Mouse (Mus musculus) megakaryocyte, adult 5-6 weeks (primary cell): ENCODE measurements around the gene Gm20388. TPM values are rescaled to one million over a fixed set of nuclear protein-coding genes. Genes with fewer than 3 reads are reported as not detected.

ENCODE experiments used
- ATAC-seq: 2 replicates; pipeline ENCODE4 v1.8.0; 2016; ENCODE audit warnings: mild to moderate bottlenecking, inconsistent platforms; ENCODE audit not compliant: poor library complexity, severe bottlenecking
- total RNA-seq, 2 experiments: library from RNA; stranded (forward) in 1 of 2; stranded (reverse) in 1 of 2; fragments of 153-499, 151-499 nt in 1 of 2; fragments of 221-1000, 200-1000 nt in 1 of 2; gene quantifications; 2 replicates each; pipeline versions ENCODE4 v1.2.3 to v1.2.4; 2015 to 2017

Gm20388 gene
- total RNA-seq, 2 experiments from 2014 or later = 7.6 to 15.5 TPM

GRCm38 (mm10) chr8:124242913-124243312 is 4332.3 kb downstream of the Gm20388 start:
- ATAC-seq = peak; percentile 13

GRCm38 (mm10) chr8:124247581-124247980 is 4336.9 kb downstream of the Gm20388 start:
- ATAC-seq = 0 out of 2 replicates have a peak, but pooled peaks have one; percentile 26

- ATAC-seq = no peak
Observed at GRCm38 (mm10) chr8:124248688-124249087, 4338.0 kb downstream of the Gm20388 start.

- ATAC-seq = no peak
Observed at GRCm38 (mm10) chr8:124250255-124250654, 4339.6 kb downstream of the Gm20388 start.

GRCm38 (mm10) chr8:124250785-124251184 is 4340.1 kb downstream of the Gm20388 start:
- ATAC-seq = peak; percentile 88

- ATAC-seq = no peak
Observed at GRCm38 (mm10) chr8:124252533-124252950, 4341.9 kb downstream of the Gm20388 start.

- ATAC-seq = no peak
Observed at GRCm38 (mm10) chr8:124253939-124254338, 4343.3 kb downstream of the Gm20388 start.

- ATAC-seq = peak; percentile 21; the same call in 1 of the 2 replicates
Observed at GRCm38 (mm10) chr8:124256841-124257240, 4346.2 kb downstream of the Gm20388 start.

GRCm38 (mm10) chr8:124257363-124257762 is 4346.7 kb downstream of the Gm20388 start:
- ATAC-seq = no peak

- no peak for ATAC-seq
Observed at GRCm38 (mm10) chr8:124259146-124259545, 4348.5 kb downstream of the Gm20388 start.

- ATAC-seq = no peak
Observed at GRCm38 (mm10) chr8:124259925-124260324, 4349.3 kb downstream of the Gm20388 start.

GRCm38 (mm10) chr8:124260371-124260770 is 4349.7 kb downstream of the Gm20388 start:
- no peak for ATAC-seq

GRCm38 (mm10) chr8:124263058-124263457 is 4352.4 kb downstream of the Gm20388 start:
- no peak for ATAC-seq

GRCm38 (mm10) chr8:124264032-124264431 is 4353.4 kb downstream of the Gm20388 start:
- ATAC-seq = 0 out of 2 replicates have a peak, but pooled peaks have one; percentile 4

GRCm38 (mm10) chr8:124264671-124265070 is 4354.0 kb downstream of the Gm20388 start:
- 0 out of 2 replicates have a peak, but pooled peaks have one; percentile 2 for ATAC-seq

- no peak for ATAC-seq
Observed at GRCm38 (mm10) chr8:124265130-124265529, 4354.5 kb downstream of the Gm20388 start.

- ATAC-seq = peak; percentile 68
Observed at GRCm38 (mm10) chr8:124265798-124266197, 4355.2 kb downstream of the Gm20388 start.

- ATAC-seq = no peak
Observed at GRCm38 (mm10) chr8:124267206-124267605, 4356.6 kb downstream of the Gm20388 start.

GRCm38 (mm10) chr8:124270504-124270903 is 4359.9 kb downstream of the Gm20388 start:
- no peak for ATAC-seq

- no peak for ATAC-seq
Observed at GRCm38 (mm10) chr8:124270904-124271303, 4360.3 kb downstream of the Gm20388 start.

- peak; percentile 25 for ATAC-seq
Observed at GRCm38 (mm10) chr8:124271518-124271917, 4360.9 kb downstream of the Gm20388 start.

GRCm38 (mm10) chr8:124272792-124273191 is 4362.2 kb downstream of the Gm20388 start:
- no peak for ATAC-seq

- ATAC-seq = peak; percentile 61
Observed at GRCm38 (mm10) chr8:124273606-124274218, 4363.1 kb downstream of the Gm20388 start.
